Mouse (Mus musculus): ENCODE results near the gene Btnl6.

DNA sequence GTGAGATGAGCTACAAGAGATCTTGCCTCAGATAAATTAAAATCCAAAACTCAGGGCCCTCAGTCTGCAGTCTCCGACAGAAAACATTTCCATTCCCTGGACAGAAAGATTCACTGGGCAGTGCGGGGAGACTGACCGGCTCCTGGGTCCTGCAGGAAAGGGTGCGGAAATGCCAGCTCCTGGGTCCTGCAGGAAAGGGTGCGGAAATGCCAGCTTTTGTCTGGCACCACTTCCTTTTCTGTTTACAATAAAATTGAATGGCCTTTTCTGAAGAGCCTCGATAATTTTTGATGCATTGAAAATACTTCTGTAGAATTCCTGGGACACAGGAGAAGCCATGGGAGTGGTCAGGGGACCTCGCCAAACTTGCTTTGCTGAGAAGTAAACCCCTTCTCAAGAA lies 42.0 kb upstream of the Btnl6 start:
- TF ChIP-seq POLR2A (IDR thresholded peaks at IDR 0.05; ENCODE audit: extremely low read depth, insufficient read depth, low read length) (no peak), CTCF (IDR thresholded peaks at IDR 0.05; ENCODE audit: extremely low read depth, insufficient read depth, low read length) (no peak)

Data from cortical plate, adult 2 months (tissue).